Mouse (Mus musculus) brain, embryonic 14.5 days (tissue): ENCODE data around the gene Slain2.

ENCODE experiments used
- CTCF ChIP-seq: fragments of 200-500 bp; IDR thresholded peaks from 2 replicates; pipeline ENCODE4 v1.5.1; 2012; ENCODE audit warnings: inconsistent platforms, mild to moderate bottlenecking, moderate library complexity, borderline replicate concordance; ENCODE audit not compliant: insufficient read depth, insufficient read length; ENCODE audit errors: extremely low read depth
- POLR2A ChIP-seq: fragments of 200-500 bp; IDR thresholded peaks from 2 replicates; pipeline ENCODE4 v1.6.1; 2012; ENCODE audit warnings: mild to moderate bottlenecking, inconsistent platforms, borderline replicate concordance; ENCODE audit not compliant: poor library complexity, insufficient read depth, insufficient read length, severe bottlenecking; ENCODE audit errors: extremely low read depth

- no peak for TF ChIP-seq CTCF
- no peak for TF ChIP-seq POLR2A
Observed at GRCm38 (mm10) chr5:72948136-72948535, 34.0 kb downstream of the Slain2 start.
